Mouse (Mus musculus) skeletal muscle tissue, adult 2 months (tissue): ENCODE results near the gene Bend4.

ENCODE experiments used
- DNase-seq: peaks from one replicate; pipeline ENCODE4 v3.0.0-alpha.2; 2012; ENCODE audit warnings: low read depth, low spot score

Bend4 gene

DNA sequence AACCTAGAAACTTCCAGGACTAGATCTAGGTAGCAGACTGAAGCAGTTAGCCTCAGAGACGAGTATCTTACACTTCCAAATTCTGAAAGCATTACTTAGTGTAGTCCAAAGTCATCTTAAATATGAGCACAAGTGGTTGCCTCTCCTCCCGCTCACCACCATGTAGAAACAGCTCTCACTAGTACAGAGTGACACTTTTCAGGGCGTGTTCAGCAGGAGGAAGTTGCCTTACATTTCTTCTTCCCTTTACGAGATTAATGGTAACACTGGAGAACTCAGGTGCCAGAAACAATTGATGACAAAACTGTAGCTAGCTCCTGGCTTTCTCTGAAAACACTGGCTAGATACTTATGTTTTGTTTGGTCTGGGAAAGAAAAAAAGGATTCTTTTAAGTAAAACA, 8.7 kb downstream of the Bend4 start:
- no peak for DNase-seq

DNA sequence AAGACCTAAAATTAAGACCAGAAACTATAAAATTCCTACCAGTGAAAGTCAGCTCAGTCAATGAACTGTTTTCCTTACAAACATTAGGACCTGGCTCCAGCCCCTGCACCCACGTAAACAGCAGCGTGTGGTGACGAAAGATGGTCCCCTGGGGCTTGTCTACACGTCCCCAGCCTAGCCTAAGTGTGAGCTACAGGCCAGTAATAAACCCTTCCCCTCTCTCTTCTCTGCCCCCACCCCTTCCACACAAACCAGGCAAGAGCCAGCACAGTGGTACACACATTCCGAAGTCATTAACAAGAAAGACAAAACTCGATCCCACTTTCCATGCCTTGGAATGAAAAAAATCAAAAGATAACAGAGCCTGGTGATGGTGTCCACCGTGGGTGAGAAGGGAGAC, 16.6 kb downstream of the Bend4 start:
- no peak for DNase-seq

DNA sequence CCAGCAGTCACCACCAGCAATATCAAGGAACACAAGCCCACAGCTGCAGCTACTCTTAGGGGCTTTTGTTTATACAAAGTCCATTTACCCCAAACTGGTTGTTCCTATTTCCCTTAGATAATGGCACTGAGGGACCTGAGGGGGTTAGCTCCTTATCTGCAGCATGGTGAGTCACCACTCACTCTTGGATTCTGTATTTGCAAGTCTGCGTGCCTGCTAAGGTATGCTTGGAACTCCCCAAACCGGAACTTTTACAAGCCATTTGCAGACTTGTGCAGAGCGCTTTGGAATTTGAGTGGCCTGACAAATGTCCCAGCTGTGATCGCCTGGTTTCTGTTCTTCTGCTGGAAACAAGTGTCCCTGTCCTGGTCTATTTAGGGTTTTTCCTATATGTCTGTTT, 17.7 kb downstream of the Bend4 start:
- no peak for DNase-seq

DNA sequence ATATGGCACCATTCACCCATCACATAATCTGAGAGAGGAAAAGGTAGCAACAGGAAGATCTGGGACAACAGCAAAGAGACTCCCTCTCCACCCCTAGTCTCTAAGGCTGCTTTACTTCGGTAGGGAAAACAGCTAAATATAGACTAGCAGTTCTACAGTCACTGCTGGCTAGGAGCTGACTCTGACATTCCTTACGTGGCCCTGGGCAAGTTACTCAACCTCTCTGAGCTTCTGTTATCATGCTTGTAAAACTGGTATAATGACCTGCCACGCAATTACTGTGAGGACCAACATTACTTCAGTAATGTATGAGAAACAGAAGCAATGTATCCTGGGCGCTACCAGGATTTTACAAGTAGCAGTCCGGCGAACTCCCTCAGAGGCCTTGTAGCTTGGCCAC, 19.7 kb downstream of the Bend4 start:
- DNase-seq: no peak

DNA sequence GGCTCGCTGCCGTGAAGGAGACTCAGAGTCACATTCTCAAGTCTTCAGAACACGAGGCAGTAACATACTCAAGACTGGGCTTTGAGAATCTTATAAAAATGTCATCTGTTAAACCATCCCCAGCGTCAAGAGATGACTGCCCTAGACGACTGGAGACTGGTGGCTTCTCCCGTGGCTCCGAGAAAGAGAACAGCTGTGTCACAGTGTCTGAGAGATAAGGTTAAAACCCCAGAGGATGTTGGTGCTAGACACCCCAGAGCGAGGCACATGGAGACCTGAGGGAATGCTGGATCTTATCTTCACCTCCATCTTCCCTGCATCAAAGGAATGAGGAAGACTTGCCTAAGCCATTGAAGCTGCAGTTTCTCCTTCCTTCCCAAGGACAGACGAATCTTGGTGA, 23.2 kb downstream of the Bend4 start:
- no peak for DNase-seq

DNA sequence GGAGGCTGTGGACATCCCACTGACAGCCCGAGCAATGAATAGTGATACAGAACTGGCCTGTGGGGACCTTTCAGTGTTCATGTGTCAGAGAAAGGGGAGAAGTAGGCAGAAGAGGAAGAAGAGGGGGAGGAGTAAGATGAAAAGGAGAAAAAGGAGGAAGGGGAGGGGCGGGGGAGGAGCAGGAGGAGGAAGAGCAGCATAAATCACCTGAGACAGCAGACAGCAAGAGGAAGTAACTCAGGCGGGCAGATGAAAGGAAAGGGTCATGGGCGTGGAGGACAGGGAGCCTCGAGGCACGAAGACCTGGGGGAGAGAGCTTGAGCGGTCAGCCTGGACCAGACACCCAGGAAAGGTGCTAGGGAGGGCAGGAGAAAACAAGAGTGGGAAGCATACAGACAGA, 23.7 kb downstream of the Bend4 start:
- no peak for DNase-seq

DNA sequence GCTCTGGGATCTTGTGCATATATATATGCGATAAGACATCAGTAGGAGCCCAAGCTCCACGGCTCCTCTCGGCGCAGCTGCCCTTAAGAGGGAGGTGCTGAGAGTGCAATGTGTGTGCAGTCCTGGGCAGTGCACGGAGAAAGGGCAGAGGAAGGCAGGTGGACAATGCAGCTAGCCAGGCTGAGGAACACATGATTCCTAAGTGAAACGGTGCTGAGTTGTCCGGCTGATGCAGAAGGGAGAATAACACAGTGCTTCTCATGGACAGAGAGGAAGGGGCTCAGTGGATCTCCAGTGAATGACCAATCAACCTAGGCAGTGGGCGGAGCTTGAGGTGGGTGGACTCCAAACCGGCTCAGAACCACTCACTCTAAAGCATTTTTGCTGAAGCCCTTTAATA, 26.5 kb downstream of the Bend4 start:
- DNase-seq: no peak

DNA sequence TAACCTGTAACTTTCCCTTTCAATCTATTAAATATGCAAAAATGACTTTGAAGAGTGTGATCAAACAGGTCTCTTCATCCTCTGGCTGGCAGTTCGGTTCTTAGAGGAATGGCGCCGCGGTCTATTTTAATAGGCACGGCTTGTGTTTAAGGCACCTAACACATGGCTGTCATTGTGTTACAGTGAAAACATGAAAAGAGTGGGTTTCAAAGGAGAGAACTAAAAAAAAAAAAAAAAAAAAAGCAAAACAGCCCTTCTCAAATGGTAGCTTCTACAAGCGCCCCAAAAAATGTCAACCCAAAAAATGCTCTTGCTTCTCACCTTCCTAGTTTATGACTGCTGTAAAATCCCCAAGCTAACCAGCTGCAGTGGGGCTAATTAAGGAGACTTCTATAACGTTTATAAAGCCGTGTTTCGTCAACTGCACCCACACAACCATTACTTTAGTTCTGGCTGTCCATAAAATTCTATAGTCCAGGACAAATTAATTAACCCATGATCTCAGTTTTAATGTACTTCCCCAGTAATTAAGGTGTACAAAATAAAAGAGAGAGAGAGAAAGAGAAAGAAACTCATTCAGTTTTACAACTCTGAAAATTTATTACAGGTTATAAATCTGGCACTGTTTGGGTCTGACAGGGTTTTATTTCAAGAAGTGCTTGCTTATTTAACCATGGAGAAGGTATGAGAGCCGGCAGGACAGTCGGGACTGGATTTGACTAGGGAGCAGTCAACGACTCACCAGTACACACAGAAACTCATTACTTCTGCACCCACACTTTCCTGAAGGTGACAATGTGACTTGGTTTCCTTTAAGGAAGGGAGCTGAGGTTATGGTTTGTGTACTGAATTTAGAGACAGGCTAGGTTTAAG, 27.3 kb downstream of the Bend4 start:
- DNase-seq: no peak

DNA sequence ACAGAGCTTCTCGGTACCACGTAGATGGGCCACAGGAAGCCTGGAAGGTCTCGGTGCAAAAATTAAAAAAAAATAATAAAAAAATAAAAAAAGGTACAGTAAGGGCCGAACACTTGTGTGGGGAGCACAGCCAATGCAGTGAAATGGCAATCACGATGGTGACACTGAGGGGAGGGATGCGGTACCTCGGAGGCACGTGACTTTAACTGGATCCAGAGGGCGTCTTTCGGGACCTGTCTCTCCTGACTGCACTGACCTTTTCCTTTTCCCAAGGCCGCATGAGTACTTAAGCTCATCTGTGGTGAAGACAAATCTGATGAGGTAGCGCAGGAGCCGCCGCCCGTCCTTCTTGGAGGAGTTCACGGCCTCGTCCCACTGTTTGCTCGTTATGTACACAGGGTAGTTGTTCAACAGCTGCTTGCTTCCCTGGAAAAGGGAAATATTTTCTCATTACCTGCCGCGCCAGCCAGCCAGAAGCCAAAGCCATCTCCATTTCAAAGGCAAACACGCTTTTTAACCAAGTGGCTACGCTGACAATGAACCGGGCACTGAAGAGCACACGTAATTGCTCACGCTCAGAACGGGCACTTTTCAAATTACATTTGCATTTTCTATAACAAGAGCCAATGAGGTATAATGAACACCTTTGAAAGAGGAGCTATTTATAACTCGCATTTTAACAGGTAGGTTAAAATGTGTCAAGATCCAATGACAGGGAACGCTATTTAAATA, 28.1 kb downstream of the Bend4 start:
- DNase-seq: no peak

DNA sequence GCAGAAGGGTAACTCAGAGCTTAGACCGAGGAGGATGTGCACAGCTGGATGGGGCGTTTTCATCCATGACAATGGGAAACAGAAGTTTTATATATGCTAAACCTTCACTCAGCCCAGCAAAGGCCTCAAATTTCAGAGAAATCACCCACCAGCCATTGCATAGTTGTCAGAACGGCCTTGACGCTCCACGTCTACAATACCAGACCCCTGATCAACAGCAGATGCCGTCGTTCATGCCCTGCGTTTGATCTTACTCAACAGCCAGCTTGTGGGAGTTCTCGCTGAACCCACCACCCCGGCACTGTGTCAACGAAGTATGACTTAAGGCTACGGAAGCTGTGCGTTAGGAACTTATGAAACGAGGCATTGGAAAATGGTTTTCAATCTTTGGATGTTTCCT, 30.9 kb downstream of the Bend4 start:
- DNase-seq: no peak

DNA sequence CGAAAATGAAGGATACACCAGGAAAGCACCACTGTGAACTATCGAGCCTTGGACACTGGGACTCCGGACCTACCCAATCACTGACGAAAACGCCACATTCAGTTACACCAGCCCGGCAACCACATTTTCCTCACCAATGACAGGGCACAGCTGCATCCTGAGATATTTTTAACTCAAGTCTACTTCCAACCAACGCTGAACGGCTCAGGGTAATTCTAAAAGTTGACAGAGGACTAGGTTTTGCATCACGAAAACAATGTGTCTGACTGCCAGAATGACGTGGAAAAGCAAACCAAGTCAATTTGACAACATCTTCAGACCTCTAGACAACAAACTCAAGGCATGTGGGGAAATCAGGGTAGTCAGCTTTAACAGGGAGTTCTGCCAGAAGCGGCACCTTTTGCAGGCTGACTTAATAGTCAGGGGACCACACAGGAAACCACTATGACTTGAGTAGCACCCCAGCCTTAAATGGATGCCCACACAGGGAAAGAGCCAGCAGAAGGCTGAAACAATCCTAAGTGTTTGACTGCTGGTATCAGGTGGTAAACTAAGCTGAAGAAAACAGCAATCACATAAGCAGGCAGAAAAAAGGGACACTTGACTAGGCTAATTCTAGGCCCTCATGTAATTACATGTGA, 32.8 kb downstream of the Bend4 start:
- no peak for DNase-seq

DNA sequence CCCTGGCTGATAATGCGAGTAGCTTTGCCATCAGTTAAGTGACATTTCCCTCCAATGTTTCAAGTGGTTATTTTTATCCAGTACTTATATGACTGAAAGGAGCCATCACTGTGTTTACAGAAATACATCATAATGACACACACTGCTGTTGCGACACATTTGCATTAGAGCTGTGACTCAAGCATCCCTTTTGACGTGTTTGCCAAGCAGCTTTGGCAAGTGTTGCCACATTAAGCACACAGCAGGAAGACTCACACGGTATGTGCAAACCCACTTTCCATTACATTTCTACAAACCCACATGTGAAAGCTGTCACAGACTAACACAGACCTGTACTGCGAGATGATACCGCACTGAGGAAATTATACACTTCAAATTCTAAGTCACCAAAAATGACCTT, 34.2 kb downstream of the Bend4 start:
- no peak for DNase-seq

DNA sequence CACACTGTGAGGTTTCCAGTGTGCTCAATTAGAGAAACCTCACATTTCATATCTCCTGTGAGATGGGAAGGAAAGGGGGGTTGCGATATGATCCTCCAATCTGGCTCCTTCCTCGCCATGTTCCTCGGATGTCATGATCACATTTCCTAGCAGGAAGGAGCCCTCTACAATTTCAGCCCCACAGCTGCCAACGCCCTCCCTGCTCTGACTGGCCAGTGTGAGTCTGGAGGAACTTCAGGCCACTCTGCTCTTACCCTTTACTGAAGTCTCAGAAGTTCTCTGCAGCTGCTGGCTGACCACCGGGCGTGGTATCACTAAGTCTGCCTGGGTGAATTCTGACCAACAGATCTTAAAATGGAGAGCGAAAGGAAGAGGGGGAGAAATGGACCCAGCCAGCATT, 45.6 kb downstream of the Bend4 start:
- no peak for DNase-seq

DNA sequence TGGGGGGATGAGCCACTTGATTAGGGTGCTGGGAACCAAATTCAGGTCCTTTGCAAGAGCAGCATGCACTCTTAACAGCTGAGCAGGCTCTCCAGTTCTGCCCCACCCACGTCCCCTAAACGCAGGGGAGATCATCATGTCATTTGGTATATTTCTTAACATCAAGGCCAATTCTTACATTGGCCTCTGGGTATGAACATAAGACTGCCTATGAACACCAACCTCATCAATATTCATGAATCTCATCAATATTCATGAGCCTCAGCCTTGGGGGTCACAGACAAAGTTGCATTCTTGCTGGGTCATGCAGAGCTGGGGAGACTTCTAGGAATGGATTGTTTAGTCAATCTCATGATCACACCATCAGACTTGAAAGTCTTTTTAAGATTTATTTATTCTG, 46.4 kb downstream of the Bend4 start:
- DNase-seq: no peak

DNA sequence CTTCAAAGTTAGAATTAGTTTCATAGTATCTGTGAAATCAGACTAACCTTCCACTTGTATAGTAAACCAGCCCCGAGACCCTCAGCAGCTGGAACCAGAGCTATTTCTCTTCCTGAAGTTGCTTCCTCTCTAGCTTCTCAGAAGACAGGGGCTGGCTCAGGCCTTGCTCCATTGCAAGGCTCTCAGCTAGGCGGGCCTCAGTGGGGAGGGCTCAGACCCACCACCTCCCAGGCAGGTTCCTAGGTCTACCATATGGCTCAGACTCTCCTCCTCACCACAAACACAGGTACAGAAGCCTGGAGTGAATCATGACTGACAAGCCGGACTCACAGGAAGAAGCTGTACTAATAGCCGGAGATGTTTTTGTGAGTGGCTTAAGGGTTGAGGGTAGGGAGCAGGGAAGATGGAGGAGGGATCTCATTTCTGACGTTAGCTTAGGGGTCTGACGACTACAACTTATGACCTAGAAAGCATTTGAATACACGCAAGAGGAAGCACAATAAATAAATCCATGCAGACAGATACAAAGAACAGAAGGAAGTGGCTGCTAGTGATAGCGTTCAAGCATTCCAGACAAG, 51.0 kb downstream of the Bend4 start:
- no peak for DNase-seq

DNA sequence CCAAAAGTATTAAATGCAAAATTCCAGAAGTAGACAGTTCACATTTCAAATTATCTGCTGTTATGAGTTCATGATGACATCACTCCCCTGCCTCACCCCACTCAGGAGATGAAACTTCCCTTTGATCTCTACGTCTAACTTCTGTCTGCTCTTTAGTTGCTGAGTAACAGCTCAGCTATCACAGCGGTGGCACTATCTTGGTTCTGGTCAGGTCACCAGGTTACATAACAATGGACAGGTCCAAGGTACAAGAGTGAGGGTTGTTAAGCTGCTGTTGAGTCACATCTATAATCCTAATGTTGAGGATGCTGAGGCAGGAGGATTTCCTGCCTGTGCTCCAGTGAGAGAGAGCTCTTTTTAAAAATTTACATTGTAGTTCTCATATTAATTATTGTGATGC, 65.2 kb downstream of the Bend4 start:
- DNase-seq: no peak

DNA sequence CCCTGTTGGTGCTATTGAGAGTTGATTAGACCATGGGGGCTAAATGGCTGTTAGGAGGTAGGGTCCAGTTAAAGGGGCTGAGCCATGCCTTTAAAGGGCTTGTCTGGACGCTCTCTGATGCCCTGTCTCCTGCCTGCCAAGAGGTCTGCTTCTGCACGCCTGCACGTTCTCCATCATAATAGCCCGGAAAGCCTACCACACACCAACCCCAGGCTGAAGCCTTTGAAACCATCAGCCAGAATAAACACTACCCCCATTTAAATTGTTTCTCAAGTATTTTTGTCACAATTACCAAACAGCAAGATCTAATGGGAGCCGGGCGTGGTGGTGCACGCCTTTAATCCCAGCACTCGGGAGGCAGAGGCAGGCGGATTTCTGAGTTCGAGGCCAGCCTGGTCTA, 65.8 kb downstream of the Bend4 start:
- DNase-seq: no peak

DNA sequence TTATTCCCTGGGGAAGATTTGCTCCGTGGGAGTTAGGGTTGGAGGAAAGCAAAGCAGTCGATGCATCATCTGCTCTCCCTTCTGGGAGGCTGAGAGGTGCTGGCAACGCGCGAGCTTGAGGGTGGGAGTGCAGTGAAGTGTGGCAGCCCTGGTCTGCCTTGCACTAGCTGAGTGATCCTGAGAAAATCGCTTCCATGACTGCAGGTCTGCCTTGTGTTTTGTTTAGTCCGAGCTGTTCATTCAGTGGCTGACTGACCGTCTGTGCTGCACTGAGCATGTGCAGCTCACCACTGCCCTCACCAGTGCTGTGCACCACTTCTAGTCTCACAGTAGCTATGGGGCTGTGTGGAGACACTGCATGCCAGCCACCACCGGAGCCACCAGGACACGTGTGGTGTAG, 79.2 kb downstream of the Bend4 start:
- no peak for DNase-seq

DNA sequence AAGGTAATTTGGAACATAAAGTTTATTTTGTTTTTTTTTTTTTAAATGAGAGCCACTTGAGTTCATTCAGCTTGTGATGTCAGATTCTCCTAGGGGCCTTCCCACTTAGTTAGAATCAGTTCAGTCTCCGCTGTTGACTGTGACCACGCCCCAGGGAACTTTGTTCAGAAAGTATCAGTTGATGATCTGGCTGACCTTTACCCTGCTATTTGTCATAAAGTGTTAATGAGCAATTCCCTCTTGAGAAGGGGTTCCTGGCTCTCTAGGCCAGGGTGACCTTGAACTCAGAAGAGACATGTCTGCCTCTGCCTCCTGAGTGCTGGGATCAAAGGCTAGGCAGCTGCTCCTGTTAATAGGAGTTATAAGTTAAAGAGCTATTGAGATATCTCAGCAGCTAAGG, 81.0 kb downstream of the Bend4 start:
- no peak for DNase-seq
